ENCODE assay signal across 8 mouse cellular contexts in the genomic region with DNA sequence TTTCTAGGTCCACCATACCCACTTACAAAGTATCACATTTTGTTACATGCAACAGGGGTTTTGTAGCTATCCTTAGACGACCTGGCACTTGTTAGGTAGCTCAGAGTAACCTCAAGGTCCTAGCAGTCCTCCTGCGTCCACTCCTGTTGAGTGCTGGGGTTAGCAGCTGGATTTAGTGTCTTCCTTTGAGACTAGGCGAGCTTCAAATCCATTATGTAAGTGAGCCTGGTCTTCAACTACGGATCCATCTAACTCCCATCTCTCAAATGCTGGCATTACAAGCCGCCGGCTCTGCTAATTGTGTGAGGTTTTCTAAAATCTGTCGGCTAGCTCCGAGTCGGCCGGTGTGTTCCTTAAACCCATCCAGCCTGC. TPM values are rescaled to one million over a fixed set of nuclear protein-coding genes. Genes with fewer than 3 reads are reported as not detected.
DNase-seq lines count a peak whose midpoint lies in the region; ATAC-seq and TF ChIP-seq lines count a peak whose summit lies in the region.

No protein-coding gene starts in this region.

- TF ChIP-seq CTCF in layer of hippocampus, adult 2 months (conservative IDR thresholded peaks at IDR 0.05) = no peak
- TF ChIP-seq CTCF in midbrain, postnatal 0 days (IDR thresholded peaks at IDR 0.05) = no peak

- H3K4me1 ChIP-seq in embryonic facial prominence, embryonic 11.5 days (ENCODE audit: control insufficient read depth, insufficient read depth, low read length) = no peaks in the 10 kb centered on the region
- H3K4me1 ChIP-seq in midbrain, postnatal 0 days (ENCODE audit: insufficient read depth, low read length) = no peaks in the 10 kb centered on the region

- ATAC-seq in embryonic facial prominence, embryonic 11.5 days (replicated peaks; ENCODE audit: insufficient number of reproducible peaks, low FRiP score, low TSS enrichment, low read depth) = no peak
- ATAC-seq in midbrain, postnatal 0 days (ENCODE audit: low FRiP score) = no peak; the same call in 1 of the 2 replicates

- no peak for DNase-seq in layer of hippocampus, adult 2 months (ENCODE audit: low spot score in 2 of 2)
- DNase-seq in layer of hippocampus, adult 9-11 months = no peak
- DNase-seq in embryonic facial prominence, embryonic 11.5 days (ENCODE audit: low spot score) = no peak
- DNase-seq in hindlimb bud, embryonic 11.5 days (ENCODE audit: extremely low spot score, low read depth, low spot score) = peak; percentile 14
- DNase-seq in midbrain, postnatal 0 days (ENCODE audit: low spot score) = no peak
- no peak for DNase-seq in right cerebral cortex, postnatal 14 days
- no peak for DNase-seq in urinary bladder, postnatal 10 days (ENCODE audit: low spot score)
- DNase-seq in gastrocnemius, postnatal 36 days = no peak

- H3K9me3 ChIP-seq in embryonic facial prominence, embryonic 11.5 days (replicated peaks; ENCODE audit: control insufficient read depth, low read length) = no peaks in the 10 kb centered on the region
- no peaks in the 10 kb centered on the region for H3K9me3 ChIP-seq in midbrain, postnatal 0 days (ENCODE audit: low read length)

- intact Hi-C loops in gastrocnemius, postnatal 36 days (cut with DNase I) = no loop called here

- no peaks in the 10 kb centered on the region for H3K27me3 ChIP-seq in embryonic facial prominence, embryonic 11.5 days (ENCODE audit: control insufficient read depth, insufficient read depth, low read length)
- no peaks in the 10 kb centered on the region for H3K27me3 ChIP-seq in midbrain, postnatal 0 days (ENCODE audit: insufficient read depth, low read length)

- H3K4me3 ChIP-seq in layer of hippocampus, adult 2 months = peak overlapping the region; percentile 93
- peak overlapping the region; percentile 82 for H3K4me3 ChIP-seq in embryonic facial prominence, embryonic 11.5 days (ENCODE audit: low read depth, low read length)
- H3K4me3 ChIP-seq in midbrain, postnatal 0 days (ENCODE audit: low read depth, low read length) = peak overlapping the region; percentile 97

- peak overlapping the region; percentile 97 for H3K27ac ChIP-seq in layer of hippocampus, adult 2 months
- no peak overlapping the region for H3K27ac ChIP-seq in embryonic facial prominence, embryonic 11.5 days (replicated peaks; ENCODE audit: low read depth, low read length)
- peak overlapping the region; percentile 88 for H3K27ac ChIP-seq in midbrain, postnatal 0 days (ENCODE audit: low read depth, low read length)

- H3K36me3 ChIP-seq in embryonic facial prominence, embryonic 11.5 days (replicated peaks; ENCODE audit: control insufficient read depth, insufficient read depth, low read depth, low read length) = no peaks in the 10 kb centered on the region; the same call in 1 of the 2 replicates
- H3K36me3 ChIP-seq in midbrain, postnatal 0 days (ENCODE audit: insufficient read depth, low read length) = peaks cover 6% of the 10 kb centered on the region; the same call in 1 of the 2 replicates

- peak overlapping the region; percentile 55 for H3K4me2 ChIP-seq in embryonic facial prominence, embryonic 11.5 days (ENCODE audit: low read depth, low read length)
- H3K4me2 ChIP-seq in midbrain, postnatal 0 days (ENCODE audit: low read depth, low read length, poor library complexity, severe bottlenecking) = peak overlapping the region; percentile 54

- 9% methylated on average over 10 of the region's 10 CpGs for WGBS in embryonic facial prominence, embryonic 11.5 days
- 7% methylated on average over 10 of the region's 10 CpGs for WGBS in midbrain, postnatal 0 days

- H3K9ac ChIP-seq in embryonic facial prominence, embryonic 11.5 days (replicated peaks; ENCODE audit: low read length) = peak overlapping the region; percentile 33; the same call in 1 of the 2 replicates
- peak overlapping the region; percentile 99 for H3K9ac ChIP-seq in midbrain, postnatal 0 days (replicated peaks; ENCODE audit: low read length, poor library complexity, severe bottlenecking)

RNA-seq across cellular contexts. Expression of a gene that starts 0.4 kb away (rescaled TPM):
- total RNA-seq in layer of hippocampus, adult 2 months (2021) = 10 to 100 TPM; 83.2 to 90.5 TPM
- 19.8 and 20.3 TPM in 2 replicates for polyA plus RNA-seq in embryonic facial prominence, embryonic 11.5 days (2014; fragmentation: Nextera tagmentation; extraction: Ambion mirVana)
- 34.5 and 47.7 TPM in 2 replicates for total RNA-seq in midbrain, postnatal 0 days (2014; rRNA removed)
- 60.9 and 65.5 TPM in 2 replicates for polyA plus RNA-seq in midbrain, postnatal 0 days (2015; fragmentation: Nextera tagmentation; extraction: Ambion mirVana)
- total RNA-seq in gastrocnemius, postnatal 36 days (2021) = 1 to 10 TPM; 4.3 to 7.5 TPM

RNA-seq across cellular contexts. Expression of a gene that starts 32.8 kb away (rescaled TPM):
- total RNA-seq in layer of hippocampus, adult 2 months (2021) = 1 to 10 TPM in 1 of 2 experiments, under 1 TPM in 1; 0.97 to 1.1 TPM
- polyA plus RNA-seq in embryonic facial prominence, embryonic 11.5 days (2014; fragmentation: Nextera tagmentation; extraction: Ambion mirVana) = 29.1 and 30.8 TPM in 2 replicates
- total RNA-seq in midbrain, postnatal 0 days (2014; rRNA removed) = 2.0 and 3.5 TPM in 2 replicates
- 2.6 and 2.7 TPM in 2 replicates for polyA plus RNA-seq in midbrain, postnatal 0 days (2015; fragmentation: Nextera tagmentation; extraction: Ambion mirVana)
- total RNA-seq in gastrocnemius, postnatal 36 days (2021) = under 1 TPM; 0.39 to 0.43 TPM

RNA-seq across cellular contexts. Expression of a gene that starts 44.4 kb away (rescaled TPM):
- total RNA-seq in layer of hippocampus, adult 2 months (2021) = 10 to 100 TPM; 51.1 to 65.3 TPM
- polyA plus RNA-seq in embryonic facial prominence, embryonic 11.5 days (2014; fragmentation: Nextera tagmentation; extraction: Ambion mirVana) = 113 and 125 TPM in 2 replicates
- 11.0 and 22.5 TPM in 2 replicates for total RNA-seq in midbrain, postnatal 0 days (2014; rRNA removed)
- 70.3 and 78.7 TPM in 2 replicates for polyA plus RNA-seq in midbrain, postnatal 0 days (2015; fragmentation: Nextera tagmentation; extraction: Ambion mirVana)
- total RNA-seq in gastrocnemius, postnatal 36 days (2021) = 10 to 100 TPM; 14.2 to 15.3 TPM

RNA-seq across cellular contexts. Expression of a gene that starts 44.5 kb away (rescaled TPM):
- total RNA-seq in layer of hippocampus, adult 2 months (2021) = 1 to 10 TPM; 1.6 to 2.2 TPM
- polyA plus RNA-seq in embryonic facial prominence, embryonic 11.5 days (2014; fragmentation: Nextera tagmentation; extraction: Ambion mirVana) = 0.84 and 1.1 TPM in 2 replicates
- total RNA-seq in midbrain, postnatal 0 days (2014; rRNA removed) = 0.80 TPM in 1 of 2 replicates, not detected in the other
- polyA plus RNA-seq in midbrain, postnatal 0 days (2015; fragmentation: Nextera tagmentation; extraction: Ambion mirVana) = 0.55 and 1.2 TPM in 2 replicates
- total RNA-seq in gastrocnemius, postnatal 36 days (2021) = 1 to 10 TPM; 2.7 to 3.2 TPM

RNA-seq across cellular contexts. Expression of a gene that starts 59.2 kb away (rescaled TPM):
- 10 to 100 TPM; 37.9 to 40.6 TPM for total RNA-seq in layer of hippocampus, adult 2 months (2021)
- polyA plus RNA-seq in embryonic facial prominence, embryonic 11.5 days (2014; fragmentation: Nextera tagmentation; extraction: Ambion mirVana) = 9.4 and 10.7 TPM in 2 replicates
- 19.0 and 23.0 TPM in 2 replicates for total RNA-seq in midbrain, postnatal 0 days (2014; rRNA removed)
- 12.3 and 13.7 TPM in 2 replicates for polyA plus RNA-seq in midbrain, postnatal 0 days (2015; fragmentation: Nextera tagmentation; extraction: Ambion mirVana)
- 10 to 100 TPM; 15.0 to 15.4 TPM for total RNA-seq in gastrocnemius, postnatal 36 days (2021)
